Mouse (Mus musculus): ENCODE measurements around the gene Plekhg2.
A peak's percentile ranks its signal among the peaks of the same experiment; 100 is the strongest.
"Not testable (repeated sequence)": the region's sequence is repeated elsewhere in the genome, so short reads cannot be mapped to it uniquely, and the experiment has no call there.

Gene Plekhg2

GRCm38 (mm10) chr7:28372251-28373108, at the start of gene Plekhg2:
Gene Plekhg2, minus strand, starts transcription at chr7:28372599.
- peak; percentile 99 for DNase-seq

DNA sequence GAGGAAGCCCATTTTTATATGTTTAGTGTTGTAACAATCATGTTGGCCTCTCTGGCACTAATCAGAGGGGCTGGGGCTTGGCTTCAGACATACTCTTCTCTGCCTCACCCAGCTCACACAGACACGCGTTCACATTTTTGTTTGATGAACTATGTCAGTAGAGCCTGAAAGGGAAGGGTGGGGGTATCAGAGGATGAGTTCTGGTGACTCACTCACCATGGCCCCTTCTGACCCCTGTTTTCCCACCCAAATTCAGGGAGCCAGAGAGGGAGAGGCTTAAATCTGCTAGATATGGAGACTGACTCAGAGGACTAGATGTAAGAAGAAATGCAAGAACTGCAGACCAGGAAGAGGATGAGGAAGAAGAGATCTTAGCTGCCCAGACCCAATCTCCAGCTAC, 47.0 kb upstream of the Plekhg2 start:
- no peak for DNase-seq

GRCm38 (mm10) chr7:28418096-28418670, 45.8 kb upstream of the Plekhg2 start:
- DNase-seq = peak; percentile 87

- DNase-seq = no peak
Measured at GRCm38 (mm10) chr7:28417368-28417767, 45.0 kb upstream of the Plekhg2 start.

GRCm38 (mm10) chr7:28412826-28413225, 40.4 kb upstream of the Plekhg2 start:
- DNase-seq = no peak

- DNase-seq = peak; percentile 87
Measured at GRCm38 (mm10) chr7:28410841-28411475, 38.6 kb upstream of the Plekhg2 start.

DNA sequence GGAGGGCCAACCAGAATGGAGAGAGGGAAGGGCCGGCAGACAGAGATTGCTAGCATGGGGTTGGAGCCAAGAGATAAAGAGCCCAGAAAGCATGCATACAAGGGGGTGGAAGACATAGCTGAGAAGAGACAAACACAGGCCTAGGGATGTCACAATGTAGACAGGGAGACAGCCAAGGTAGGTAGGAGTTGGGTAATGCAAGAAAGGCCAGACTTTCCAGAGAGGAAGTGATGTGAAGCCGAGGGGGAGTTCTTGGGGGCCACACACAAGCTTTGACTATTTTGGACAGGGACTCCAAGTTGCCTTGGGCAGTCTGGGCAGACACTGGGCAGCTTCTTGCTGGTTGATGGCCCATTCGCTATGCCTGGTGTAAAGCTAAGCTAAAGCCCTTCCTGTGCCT, 29.5 kb upstream of the Plekhg2 start:
- DNase-seq = no peak

DNA sequence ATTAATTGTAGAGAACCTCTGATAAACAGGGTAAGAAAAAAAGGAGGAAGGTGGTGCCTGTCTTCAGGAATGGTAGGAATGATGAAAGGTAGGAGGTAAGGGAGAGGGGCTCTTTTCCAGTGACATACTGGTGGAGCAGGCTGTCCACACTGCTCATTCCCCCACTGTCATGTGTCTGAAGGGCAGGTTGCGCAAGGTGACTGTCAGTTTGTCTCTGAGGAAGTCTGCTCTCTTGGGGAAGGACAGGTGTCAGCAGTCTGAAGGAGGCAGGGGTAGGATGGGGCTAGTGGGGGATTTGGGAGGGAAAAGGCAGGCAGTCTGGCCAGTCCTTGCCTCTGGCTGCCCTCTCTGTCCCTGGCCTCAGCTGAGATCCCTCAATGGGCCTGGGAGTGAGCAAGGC, 28.6 kb upstream of the Plekhg2 start:
- no peak for DNase-seq

DNA sequence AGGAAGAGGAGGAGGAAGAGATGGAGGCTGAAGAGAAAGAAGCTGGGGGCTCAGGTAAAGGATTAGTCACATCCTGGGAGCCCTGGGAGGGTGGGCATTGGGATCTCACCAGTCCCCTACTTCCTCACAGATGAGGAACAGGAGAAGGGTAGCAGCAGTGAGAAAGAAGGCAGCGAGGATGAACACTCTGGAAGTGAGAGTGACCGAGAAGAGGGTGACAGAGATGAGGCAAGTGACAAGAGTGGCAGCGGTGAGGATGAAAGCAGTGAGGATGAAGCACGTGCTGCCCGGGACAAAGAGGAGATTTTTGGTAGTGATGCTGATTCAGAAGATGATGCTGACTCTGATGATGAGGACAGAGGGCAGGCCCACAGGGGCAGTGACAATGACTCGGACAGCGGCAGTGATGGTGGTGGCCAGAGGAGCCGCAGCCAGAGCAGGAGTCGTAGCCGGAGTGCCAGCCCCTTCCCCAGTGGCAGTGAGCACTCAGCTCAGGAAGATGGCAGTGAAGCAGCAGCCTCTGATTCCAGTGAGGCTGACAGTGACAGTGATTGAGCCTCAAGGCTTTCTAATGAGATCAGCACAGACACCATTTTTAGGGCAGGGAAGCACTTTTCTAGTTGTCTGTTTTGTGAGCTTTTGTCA, 26.4 kb upstream of the Plekhg2 start:
- no peak for DNase-seq

DNA sequence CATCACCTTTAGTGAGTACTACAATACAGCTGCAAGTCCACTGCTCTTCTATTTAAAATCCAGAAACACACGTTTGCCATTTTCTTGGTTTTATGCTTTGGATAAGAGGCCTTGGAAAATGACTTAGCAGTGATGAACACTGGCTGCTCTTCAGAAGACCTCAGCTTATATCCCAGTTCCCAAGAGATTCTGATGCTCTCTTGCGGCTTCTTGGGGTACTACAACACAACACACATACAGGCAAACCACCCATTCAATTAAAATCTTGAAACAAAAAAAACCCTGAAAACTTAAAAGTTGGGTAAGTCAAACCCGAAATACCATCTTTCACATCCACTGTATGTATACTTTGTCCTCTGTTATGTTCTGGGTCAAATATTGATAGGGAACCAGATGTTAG, 25.6 kb upstream of the Plekhg2 start:
- DNase-seq = peak; percentile 56

- no peak for DNase-seq
Measured at GRCm38 (mm10) chr7:28395425-28395824, 23.0 kb upstream of the Plekhg2 start.

GRCm38 (mm10) chr7:28393272-28393951, 21.0 kb upstream of the Plekhg2 start:
- DNase-seq = no peak

DNA sequence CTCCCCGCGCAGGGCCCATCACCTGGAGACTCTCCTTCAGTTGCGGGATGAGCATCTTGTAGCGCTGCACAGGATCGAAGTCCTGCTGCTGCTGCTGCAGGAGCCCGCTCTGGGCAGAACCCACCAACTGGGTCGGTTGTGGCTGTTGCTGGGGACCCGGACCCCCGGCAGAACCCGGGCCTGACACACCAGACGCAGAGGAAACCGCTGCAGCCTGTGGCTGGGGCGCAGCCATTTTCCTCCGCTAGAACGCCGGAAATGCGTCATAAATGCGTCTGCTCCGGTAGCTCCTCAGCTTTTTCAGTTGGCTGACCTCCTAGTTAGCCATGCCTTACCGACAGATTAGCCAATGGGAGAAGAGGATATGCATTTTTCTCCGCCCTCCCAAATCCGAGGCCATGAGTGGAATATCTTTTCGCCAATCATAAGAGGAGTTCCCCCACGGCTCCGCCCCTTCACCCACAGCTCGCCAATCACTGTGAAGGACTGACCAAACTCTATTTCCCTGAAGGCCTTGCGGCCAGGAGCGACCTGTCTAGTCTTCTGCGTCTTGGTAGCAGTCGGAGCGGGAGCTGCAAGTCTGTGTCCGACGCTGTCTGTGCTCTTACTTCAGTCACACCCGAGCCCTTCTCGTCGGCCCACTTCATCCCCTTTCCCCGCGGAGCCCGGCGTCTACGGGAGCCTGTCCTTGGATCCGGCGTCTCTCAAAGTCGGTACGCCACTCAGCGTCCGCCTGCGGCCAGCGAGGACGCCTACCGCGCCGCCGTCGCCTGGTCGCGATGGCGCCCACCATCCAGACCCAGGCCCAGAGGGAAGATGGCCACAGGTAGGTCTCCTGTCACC, 20.3 kb upstream of the Plekhg2 start, which contains the start of the genes Med29 and Paf1:
TSS of gene Med29 (minus strand) at position 280 of the 843 bp plus-strand sequence.
TSS of gene Paf1 (plus strand) at position 523 of the 843 bp plus-strand sequence.
- DNase-seq = peak; percentile 98

- DNase-seq = no peak
Measured at GRCm38 (mm10) chr7:28390331-28390730, 17.9 kb upstream of the Plekhg2 start.

DNA sequence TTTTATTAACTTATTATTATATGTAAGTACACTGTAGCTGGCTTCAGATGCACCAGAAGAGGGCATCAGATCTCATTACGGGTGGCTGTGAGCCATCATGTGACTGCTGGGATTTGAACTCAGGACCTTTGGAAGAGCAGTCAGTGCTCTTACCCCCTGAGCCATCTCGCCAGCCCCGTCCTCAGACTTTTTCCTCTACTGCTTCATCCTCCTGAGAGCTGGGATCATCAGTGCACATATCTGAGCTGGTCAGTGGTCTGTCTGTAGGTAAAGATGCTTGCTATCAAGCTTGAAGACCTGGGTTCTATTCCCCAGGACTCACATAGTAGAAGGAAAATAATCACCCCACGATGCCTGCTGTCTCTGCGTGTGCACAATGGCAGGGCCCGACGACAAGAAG, 15.0 kb upstream of the Plekhg2 start:
- DNase-seq = not testable (repeated sequence)

- not testable (repeated sequence) for DNase-seq
Measured at GRCm38 (mm10) chr7:28386877-28387276, 14.5 kb upstream of the Plekhg2 start.

DNA sequence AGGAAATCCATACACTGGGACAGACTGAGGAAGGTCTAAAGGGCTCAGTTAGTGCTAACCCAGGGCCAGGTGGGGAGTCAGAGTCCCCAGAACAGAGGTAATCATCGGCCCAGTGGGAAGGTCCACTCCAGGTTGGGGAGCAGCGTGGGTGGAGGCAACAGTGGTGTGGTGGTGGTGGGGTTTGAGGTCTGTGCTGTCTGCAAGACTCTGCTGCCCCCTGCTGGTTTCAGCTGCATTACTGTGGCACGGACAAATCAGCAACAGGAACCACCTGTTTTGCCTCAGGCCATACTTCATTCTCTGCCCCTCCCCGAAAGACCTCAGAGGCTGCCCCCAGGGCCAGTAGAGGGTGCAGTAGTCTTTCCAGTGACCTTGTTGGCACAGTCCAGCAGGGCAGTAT, 14.1 kb upstream of the Plekhg2 start:
- DNase-seq = peak; percentile 90

- no peak for DNase-seq
Measured at GRCm38 (mm10) chr7:28386007-28386406, 13.6 kb upstream of the Plekhg2 start.

DNA sequence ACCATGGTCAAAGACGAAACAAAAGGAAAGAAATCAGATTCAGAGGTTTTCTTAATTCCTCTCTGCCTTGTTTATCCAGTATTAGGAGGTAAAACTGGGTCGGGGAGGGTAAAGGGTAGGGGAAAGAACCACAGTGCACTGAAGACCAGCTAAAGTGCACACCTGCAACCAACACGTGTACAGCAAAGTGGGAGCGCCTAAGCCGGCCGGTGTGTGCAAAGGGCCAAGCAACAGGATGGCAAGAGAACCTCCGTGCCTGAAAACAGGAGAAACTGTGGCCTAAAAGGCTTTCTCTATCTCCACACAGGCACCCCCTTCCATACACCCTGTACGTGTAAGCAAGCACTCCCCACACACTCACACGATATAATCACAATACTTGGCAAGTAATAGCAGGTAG, 12.8 kb upstream of the Plekhg2 start:
- no peak for DNase-seq

- no peak for DNase-seq
Measured at GRCm38 (mm10) chr7:28384162-28384561, 11.8 kb upstream of the Plekhg2 start.

GRCm38 (mm10) chr7:28383606-28384005, 11.2 kb upstream of the Plekhg2 start:
- no peak for DNase-seq

- peak; percentile 74 for DNase-seq
Measured at GRCm38 (mm10) chr7:28382981-28383396, 10.6 kb upstream of the Plekhg2 start.
